Mouse (Mus musculus): ENCODE measurements around the gene 2010003K11Rik. TPM values are rescaled to one million over a fixed set of nuclear protein-coding genes. Genes with fewer than 3 reads are reported as not detected.

The 2010003K11Rik gene
- not detected for total RNA-seq (2021)

DNA sequence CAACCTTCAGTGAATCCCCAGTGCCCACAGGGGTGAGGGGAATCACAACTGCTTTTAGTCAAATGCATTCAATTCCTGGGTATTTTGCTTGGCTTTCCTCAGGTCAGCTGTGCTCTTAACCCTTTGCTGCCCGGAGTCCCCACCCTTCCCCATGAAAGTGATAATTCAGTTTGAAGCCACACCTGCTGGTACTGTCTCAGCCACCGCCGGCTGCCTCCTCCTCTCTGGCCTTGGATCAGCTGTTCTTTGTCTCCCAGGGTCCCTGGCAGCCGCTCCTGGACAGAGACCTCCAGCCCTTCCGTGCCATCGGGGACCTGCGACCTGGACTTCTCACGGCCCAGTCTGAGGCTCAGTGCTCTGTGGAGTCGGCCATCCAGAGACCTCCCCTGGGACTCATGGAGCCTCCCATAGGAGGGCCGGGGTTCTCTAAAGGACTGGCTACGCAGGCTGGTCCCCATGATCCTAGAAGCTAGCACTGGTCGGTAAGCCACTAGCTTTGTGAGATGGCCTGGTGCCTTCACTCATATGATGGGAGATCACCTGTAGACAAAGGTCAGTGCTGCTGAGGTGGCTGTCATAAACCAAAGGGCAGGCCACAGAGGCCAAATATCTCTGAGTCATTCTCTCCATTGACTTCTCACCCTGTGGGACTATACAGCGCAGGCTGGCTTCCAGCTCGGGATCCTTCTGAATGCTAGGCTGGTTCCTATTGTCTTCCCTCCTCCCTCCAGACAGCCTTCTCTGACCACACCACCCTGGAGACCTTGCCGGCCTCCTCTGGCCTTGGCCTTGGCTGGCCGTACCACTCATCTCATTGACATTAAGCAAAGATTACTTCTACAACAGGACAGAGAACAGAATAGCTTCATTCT, at the start of gene 2010003K11Rik:
Gene 2010003K11Rik (minus strand): TSS at position 522 of the 872 bp plus-strand sequence.
- intact Hi-C loops (cut with DNase I) = loop anchor here (5.0 kb wide), 2 partner anchors 119 to 244 kb away; partner anchors contain the start of gene Lrfn4
- DNase-seq = no peak

DNA sequence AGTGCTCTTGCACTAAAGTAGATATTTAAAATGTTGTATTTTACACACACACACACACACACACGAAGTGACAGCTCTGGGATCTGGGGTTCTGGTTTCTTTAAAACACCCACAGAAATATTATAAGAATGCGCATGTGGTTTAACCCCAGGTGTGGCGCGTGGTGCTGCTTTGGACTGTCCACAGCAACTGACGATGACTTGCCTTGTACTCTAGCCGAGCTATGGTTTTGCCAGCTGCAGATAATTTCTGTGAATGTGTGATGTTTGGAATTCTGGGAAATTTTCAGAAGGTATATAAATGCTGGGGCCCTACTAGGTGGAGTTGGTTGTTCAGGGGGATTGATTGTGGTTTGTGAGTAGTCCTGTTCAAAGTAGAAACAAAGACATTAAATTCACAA, 49.4 kb upstream of the 2010003K11Rik start:
- intact Hi-C loops (cut with DNase I) = no loop called here
- DNase-seq = no peak

DNA sequence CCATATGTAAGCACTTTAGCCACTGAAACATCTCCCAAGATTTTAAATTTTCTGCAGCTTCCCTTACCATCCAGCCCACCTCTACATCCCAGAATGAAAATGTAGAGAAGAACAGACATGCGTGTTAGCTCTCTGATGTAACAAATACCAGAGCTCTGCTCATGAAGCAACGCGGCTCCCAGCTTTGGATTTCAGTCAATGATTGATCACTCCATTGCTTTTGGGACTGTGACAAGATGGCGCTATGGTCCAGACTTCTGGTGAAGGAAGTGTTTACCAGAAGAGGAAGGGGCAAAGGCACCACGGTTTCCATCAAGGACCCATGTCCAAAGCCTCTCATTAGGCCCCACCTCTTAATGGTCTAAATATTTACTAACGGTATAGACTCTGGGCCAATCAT, 47.5 kb upstream of the 2010003K11Rik start:
- no peak for DNase-seq
- intact Hi-C loops (cut with DNase I) = no loop called here

DNA sequence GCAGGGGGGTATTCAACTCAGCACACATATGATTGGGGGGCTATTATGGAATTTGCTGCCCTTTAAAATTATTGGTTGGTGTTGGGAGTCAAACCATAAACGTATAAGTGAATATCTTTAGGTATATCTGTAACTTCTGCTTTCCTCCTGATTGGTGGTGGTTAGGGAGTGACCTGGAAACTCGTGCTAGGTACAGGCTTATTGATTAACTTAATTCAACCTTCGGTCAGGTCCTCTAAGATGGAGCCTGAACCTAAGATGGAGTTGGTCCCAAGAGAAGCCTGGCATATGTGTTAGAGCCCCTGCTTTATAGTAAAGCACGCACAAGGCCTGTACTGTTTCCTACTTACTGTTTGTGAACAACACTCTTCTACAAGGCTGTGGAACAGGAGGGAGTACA, 46.7 kb upstream of the 2010003K11Rik start:
- intact Hi-C loops (cut with DNase I) = no loop called here
- DNase-seq = no peak

DNA sequence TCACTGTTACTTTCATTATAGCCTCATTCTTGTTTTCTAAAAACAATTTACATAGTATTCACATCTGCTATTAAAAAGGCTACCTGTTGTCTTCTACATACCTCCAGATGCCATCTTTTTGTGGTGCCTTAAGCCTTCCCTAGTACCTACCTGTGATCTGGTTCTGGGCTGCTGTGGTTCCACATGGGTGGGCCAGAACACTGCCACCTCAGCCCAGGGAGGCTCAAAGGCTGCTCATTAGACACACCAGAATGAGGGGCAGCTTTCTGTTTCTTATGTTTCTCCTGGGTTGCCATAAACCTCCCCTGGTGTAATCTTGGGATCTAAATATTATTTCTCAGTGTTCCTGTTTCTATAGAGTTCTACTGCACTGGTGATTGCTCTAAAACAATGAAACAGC, 43.7 kb upstream of the 2010003K11Rik start:
- DNase-seq = no peak
- intact Hi-C loops (cut with DNase I) = no loop called here

DNA sequence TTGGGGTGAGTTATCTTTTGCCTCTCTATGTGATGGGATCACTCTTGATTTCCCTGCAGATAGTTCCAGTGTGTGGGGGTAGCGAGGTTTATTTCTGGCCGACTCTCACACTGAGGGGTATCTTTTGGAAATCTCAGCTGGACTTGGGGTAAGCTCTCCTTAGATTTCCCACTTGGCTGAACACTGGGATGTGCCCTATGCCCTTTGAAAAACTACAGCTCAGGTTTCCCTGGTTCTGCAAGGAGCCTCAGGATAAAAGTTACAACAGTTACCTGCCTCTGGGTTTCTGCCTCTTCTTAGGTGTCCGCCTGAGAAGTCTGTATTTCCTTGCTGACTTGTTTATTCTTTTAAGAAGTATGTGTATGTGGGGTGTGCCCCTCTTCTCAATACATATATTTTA, 42.6 kb upstream of the 2010003K11Rik start:
- DNase-seq = no peak
- intact Hi-C loops (cut with DNase I) = no loop called here

DNA sequence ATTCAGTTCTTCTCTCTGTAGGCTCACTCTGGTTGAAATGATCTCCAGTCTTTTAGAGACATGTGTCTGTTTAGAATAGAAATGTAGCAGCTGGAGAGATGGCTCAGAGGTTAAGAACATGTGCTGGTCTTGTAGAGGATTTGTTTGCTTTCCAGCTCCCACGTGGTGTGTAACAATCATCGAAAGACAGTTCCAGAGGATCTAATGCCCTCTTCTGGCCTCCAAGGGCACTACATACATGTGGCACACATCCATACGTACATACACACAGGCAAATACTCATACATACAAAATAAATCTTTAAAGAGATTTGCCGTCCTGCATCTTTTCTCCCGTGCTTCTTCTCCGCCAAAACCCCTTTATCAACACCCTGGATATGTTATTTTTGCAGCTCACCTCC, 41.9 kb upstream of the 2010003K11Rik start:
- intact Hi-C loops (cut with DNase I) = no loop called here
- no peak for DNase-seq

DNA sequence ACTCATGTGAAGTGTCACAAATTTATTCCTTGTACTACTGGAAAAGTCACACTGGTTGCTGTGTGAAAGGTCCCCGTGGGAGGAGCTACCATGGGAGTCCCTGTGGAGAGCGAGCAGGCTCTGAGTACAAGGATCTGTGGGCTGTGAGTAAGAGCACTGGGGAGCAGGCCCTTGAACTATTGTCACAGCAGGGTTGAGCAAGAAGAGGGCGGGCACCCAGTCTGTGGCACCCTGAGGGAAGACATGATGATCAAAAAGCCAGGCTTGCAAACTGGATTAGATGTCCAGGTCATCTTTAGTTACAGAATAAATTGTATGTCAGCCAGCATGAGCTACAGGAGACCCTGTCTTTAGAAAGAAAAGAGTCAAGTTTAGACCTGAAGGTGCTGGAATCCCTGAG, 38.2 kb upstream of the 2010003K11Rik start:
- DNase-seq = no peak
- intact Hi-C loops (cut with DNase I) = no loop called here

DNA sequence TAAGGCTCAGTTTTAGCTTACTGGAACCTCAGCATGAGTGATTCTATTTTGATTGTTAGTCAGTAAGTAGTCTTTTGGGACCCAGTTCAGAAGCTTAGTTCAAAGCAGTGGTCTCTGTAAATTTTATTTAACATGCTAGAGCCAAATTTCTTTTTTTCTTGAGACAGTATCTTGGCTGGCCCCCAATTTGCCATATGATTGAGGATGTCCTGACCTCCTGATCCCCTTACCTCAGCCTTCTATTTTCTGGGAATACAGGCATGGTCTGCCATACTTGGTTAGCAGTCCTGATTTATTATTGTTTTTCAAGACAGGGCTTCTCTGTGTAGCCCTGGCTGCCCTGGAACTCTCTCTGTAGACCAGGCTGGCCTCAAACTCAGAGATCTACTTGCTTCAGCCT, 37.5 kb upstream of the 2010003K11Rik start:
- DNase-seq = no peak
- intact Hi-C loops (cut with DNase I) = no loop called here

DNA sequence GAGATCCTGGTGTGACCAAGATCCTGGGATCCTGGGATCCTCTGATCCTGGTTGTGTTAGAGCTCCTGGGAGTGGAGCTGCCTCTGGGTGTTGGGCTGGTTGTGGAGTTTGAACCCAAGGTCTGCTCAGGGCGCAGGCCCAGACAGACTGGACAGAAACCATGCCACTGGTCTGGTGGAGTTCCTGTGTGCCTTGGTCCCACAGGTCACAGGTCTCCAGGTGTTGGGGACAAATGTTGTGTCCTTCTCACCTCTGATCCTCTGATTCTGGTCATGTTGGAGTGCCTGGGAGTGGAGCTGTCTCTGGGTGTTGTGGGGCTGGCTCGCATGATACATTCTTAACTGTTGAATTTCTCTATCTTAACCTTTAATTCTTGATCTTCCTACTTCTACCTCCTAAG, 36.3 kb upstream of the 2010003K11Rik start:
- intact Hi-C loops (cut with DNase I) = no loop called here
- no peak for DNase-seq

DNA sequence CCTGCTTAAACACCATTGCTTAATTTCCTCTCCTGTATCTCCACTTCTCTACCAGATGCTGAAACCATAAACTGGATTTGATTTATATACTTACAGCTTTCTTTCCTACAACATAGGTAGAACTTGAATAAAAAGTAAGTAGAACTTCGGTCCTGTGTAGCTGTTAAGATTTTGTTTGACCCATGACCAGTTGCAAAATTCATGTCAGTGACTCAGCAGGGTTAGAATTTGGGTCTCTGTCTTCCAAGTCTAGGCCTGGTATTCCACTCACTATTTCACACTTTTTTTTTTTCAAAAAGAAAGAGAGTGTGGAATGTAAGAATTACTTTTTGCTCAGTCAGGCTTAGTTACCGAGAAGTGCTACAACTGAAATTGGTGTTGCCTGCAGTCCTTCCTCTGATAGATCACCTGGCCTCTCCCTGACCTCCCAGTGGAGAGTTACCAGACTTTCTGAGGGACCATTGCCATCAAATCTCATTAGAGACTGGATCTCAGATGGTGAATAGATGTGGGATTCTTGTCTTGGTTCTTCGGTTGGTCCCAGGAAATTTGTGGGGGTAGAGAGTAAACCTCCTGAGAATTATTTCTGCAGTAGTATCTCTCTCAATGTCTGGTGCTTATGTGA, 23.2 kb upstream of the 2010003K11Rik start:
- intact Hi-C loops (cut with DNase I) = no loop called here
- no peak for DNase-seq

DNA sequence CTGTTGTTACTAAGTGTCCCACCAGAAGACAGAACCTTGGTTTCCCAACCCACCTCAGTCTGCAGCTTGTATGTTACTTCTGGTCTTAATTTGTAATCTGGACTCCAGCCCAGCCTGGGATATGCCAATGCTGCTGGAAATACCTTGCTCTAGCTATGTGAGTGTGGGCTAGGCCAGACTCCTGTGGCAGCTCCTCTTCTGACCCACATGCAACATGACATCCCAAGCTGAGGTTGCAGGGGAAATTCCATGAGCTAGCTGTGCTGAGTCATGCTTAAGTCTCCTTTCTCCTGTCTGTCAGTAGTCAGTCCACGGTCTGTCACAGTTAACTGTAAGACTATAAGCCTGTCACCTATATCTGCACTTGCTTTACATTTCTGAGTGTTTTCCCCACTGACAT, 19.1 kb upstream of the 2010003K11Rik start:
- no peak for DNase-seq
- intact Hi-C loops (cut with DNase I) = no loop called here

DNA sequence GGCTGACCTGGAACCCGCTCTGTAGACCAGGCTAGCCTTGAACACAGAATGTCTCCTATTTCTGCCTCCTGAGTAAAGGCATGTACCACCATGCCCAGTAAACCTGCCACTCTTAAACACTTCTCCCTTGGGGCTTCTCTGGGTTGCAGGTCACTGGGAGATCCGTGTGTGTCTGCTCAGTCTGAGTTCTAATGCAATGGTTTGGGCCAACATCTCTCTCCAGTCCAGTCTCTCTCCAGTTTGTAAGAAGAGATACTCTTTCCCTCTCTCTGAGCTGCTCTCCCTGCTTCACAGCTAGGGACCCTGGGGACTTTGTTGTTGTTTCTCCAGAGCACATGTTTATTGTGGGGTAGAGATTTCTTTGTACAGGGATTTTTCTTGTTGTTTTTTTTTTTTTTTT, 17.9 kb upstream of the 2010003K11Rik start:
- DNase-seq = no peak
- intact Hi-C loops (cut with DNase I) = no loop called here

DNA sequence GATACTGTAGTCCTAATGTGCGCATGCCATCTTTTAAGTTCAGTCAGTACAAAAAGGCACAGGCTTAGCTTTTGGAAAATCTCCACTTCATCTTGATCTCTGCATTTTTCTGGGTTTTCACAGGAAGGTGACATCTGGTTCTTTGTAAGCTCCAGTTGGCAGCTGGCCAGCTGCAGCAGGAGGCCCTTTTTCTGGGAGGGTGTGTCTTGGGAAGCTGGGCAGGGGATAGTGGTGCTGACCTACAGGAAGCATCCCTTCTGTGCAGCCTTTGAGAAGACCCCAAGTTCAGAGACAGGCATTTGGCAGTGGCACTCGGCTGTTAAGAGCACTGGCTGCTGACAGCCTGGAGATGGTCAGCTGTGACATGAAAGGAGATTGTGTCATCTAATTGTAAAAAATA, 17.4 kb upstream of the 2010003K11Rik start:
- intact Hi-C loops (cut with DNase I) = no loop called here
- DNase-seq = peak; percentile 66

DNA sequence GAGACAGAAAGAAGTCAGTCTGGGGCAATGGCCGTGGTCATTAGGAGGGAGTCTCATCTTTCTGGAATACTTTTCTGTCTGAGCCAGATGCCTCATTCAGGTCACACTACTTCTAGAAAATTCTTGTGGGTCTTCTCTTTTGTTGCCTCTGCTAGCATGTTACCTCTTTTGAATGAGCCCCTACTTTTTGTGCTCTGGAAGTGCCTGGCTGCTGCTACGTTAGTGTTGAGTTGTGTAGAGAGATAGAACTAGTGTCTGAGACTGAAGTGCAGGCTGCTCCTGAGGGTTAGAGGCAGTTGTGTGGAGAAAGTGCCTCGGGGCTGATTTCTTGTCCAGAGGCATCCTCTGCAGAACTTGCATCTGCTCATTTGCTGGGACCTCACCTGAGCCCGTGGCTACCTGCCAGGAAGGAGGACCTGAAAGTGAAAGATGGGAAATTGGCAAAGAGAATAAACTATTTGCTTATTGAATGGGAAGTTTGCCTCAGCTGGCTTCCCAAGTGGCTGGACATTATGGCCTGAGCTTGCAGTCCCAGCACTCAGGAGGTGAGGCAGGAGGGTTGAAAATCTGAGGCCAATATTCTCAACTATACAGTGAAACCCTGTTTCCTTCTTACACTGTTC, 15.0 kb upstream of the 2010003K11Rik start:
- intact Hi-C loops (cut with DNase I) = no loop called here
- DNase-seq = no peak

DNA sequence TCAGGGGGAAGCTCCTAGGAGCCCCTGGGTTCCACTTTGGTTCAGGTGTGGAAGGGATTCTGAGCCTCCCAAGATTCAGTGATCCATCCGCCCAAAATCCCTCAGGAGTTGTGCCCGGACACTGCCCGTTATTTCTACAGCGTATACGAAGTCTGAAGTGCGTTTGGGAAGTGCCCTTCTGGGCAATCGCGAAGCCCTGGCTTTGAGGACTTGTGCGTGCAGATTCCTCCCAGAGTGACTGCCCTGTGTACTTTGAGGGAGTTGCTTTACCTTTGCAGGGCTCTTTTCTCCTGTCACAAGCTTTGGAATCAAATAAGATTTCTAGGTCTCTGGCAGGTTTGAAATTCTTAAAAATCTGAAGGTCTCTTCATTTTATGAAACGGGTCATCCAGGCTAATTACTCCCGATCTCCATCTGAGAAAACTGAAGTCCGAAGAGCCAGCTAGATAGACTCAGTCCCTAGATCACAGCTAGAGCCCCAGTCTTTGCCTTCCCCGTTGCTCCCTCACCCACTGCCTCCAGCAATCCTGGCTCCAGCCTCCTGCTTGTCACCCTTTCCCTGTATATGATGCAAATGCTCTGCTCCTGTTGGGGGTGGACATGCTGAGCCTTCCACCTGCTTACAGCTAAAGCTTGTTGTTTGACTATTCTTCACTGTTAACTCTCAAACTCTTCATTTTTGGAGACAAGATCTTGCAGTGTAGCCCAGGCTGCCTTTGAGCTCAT, 12.9 kb upstream of the 2010003K11Rik start:
- intact Hi-C loops (cut with DNase I) = no loop called here
- DNase-seq = no peak

DNA sequence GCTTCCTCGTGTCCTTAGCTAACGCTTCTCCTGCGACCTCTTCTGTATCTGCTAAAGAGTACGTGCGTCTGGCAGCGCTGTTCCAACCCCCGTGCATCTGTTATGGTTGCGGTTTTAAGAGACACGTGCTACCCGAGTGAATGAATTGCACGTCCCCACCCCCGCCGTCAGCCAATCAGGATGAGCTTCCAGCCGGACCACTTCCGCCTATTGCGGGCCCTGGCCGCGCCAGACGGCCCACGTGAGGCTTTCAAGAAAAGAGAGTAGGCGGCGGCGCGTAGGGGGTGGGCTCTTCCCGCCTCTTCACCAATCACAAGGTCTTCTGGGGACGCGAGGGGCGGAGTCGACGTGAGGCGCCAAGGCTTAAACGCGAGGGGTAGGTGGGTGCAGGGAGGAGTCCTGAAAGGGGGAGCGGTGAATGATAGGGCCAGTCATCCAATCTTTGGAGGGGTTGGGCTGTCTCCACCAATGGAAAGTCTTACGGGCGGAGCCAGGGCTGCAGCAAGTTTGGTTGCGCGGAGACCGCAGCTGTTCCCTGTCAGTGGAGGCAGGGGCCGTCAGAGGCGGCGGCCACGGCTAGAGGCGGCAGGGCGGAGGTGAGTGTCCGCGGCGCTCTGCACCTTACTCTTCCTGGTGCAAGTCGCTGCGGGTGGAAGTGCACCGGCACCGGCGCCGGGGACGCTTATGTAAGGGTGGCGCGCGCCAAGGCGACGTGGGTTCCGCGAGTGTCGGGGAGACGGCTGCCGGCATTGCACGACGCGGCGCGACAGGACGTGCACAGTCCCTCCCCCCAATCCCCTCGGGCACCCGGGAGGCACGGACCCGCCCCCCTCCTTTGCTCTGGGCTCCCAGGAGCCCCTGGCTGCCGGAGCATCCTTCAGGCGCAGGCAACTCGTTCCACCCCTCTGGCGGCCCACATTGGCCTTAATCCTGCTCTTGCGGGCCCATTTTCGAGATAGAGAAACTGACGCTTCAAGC, 11.9 kb upstream of the 2010003K11Rik start, which contains the start of gene Pcx:
Gene Pcx (plus strand): TSS at position 487 of the 978 bp plus-strand sequence.
- intact Hi-C loops (cut with DNase I) = no loop called here
- DNase-seq = peak; percentile 99

DNA sequence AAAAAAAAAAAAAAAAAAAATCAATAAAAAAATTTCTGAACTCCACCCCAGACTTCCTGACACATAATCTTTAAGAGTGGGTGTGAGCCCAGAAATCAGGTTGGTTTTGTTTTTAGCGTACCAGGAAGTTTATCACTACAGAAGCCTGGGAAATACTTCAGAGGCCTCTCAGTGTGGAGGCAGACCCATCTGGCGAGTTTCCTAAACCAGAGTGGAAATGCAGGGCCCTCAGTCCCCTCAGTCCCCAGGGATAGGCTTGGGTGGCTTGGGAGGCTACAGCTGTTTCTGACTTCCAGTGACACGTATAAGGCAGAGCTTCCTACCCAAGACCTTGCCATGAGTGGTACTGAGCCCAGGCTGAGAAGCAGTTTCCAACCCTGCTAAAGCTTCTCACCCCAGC, 9.4 kb upstream of the 2010003K11Rik start:
- intact Hi-C loops (cut with DNase I) = no loop called here
- DNase-seq = no peak

DNA sequence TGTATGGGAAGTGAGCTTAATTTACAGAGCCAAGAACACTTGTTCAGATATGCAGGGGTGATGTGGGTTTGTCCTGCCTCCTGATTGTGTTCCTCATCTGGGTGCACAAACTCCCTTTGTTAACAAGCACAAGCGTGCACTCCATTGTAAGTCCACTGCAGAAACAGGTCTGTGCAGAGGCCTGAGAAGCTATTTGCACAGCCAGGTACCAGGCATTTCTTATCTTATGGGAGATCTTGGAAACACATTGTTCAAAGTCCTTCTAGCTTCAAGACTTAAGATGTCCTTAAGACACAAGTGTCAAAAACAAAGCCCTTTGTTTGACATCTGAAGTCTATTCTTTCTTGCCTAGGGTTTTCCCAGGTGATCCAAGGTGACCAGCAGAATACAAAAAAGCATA, 6.4 kb upstream of the 2010003K11Rik start:
- intact Hi-C loops (cut with DNase I) = no loop called here
- DNase-seq = no peak

DNA sequence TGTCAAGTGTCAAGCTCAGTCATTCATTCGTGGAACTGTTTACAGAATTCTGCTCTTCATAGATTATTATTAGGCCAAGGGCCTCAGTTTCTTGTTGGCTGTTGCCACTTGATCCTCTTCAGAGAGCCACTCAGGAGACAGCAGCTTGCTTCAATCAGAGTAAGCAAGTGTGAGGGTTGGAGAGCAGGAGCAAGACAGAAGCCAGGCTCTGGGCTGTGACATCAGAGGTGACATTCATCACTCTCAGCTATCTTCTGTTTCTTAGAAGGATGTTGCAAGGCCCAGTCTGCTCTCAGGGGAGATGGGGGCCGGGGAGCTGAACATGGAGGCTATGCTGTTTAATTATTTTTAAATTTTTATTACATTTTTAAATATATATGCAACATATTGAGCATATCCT, 4.3 kb upstream of the 2010003K11Rik start:
- DNase-seq = no peak
- intact Hi-C loops (cut with DNase I) = no loop called here

Measured in left cerebral cortex, postnatal 4 days (tissue).